Mouse (Mus musculus) liver, embryonic 12.5 days (tissue): Measurements from ENCODE around the gene Gsg1l. TPM values are rescaled to one million over a fixed set of nuclear protein-coding genes. Genes with fewer than 3 reads are reported as not detected.

Experiments used
- ATAC-seq: fragments of 200-750 bp; cut with Nextera tagmentation; 2 replicates; pipeline ENCODE4 v1.8.0; 2017; ENCODE audit warnings: moderate number of reproducible peaks, mild to moderate bottlenecking, moderate library complexity
- H3K27ac ChIP-seq: fragments of 300-500 bp; sonication (generic); 2 replicates; pipeline ENCODE4 v1.5.1; 2016; ENCODE audit warnings: mild to moderate bottlenecking
- H3K27me3 ChIP-seq: fragments of 300-500 bp; sonication (generic); replicated peaks from 2 replicates; pipeline ENCODE4 v1.6.1; 2016; ENCODE audit warnings: mild to moderate bottlenecking, moderate library complexity
- H3K36me3 ChIP-seq: fragments of 300-500 bp; sonication (generic); 2 replicates; pipeline ENCODE4 v1.6.1; 2016; ENCODE audit warnings: mild to moderate bottlenecking, moderate library complexity
- H3K4me1 ChIP-seq: fragments of 300-500 bp; sonication (generic); 2 replicates; pipeline ENCODE4 v1.6.1; 2016
- H3K4me2 ChIP-seq: fragments of 300-500 bp; sonication (generic); 2 replicates; pipeline ENCODE4 v1.6.1; 2016; ENCODE audit warnings: mild to moderate bottlenecking, moderate library complexity
- H3K4me3 ChIP-seq: fragments of 300-500 bp; sonication (generic); 2 replicates; pipeline ENCODE4 v1.5.1; 2016; ENCODE audit warnings: mild to moderate bottlenecking, moderate library complexity
- H3K9ac ChIP-seq: fragments of 300-500 bp; sonication (generic); 2 replicates; pipeline ENCODE4 v1.6.1; 2016; ENCODE audit warnings: mild to moderate bottlenecking, moderate library complexity
- H3K9me3 ChIP-seq: fragments of 300-500 bp; sonication (generic); replicated peaks from 2 replicates; pipeline ENCODE4 v1.6.1; 2016; ENCODE audit warnings: mild to moderate bottlenecking, moderate library complexity
- WGBS: fragments of 180-500 bp; shearing (Covaris S2); methylation state at CpG from one replicate; pipeline ENCODE4 v1.1.7; 2016; ENCODE audit not compliant: insufficient replicate concordance; 5-methylcytosine and 5-hydroxymethylcytosine counted together
- polyA plus RNA-seq: library from polyadenylated mRNA; unstranded; fragments of >200 nt; fragmentation: Nextera tagmentation; extraction: Ambion mirVana; gene quantifications from 2 replicates; pipeline ENCODE4 v1.2.1, GENCODE M21; 2016

Gene Gsg1l
- polyA plus RNA-seq, 1 experiment from 2014 or later: not detected

- no peaks in the 10 kb centered on the region for H3K9me3 ChIP-seq
- H3K9ac ChIP-seq: no peak overlapping the region
- H3K36me3 ChIP-seq: peaks cover 35% of the 10 kb centered on the region
- ATAC-seq: no peak
- no peak overlapping the region for H3K4me2 ChIP-seq
- no peak overlapping the region for H3K4me3 ChIP-seq
- H3K27me3 ChIP-seq: no peaks in the 10 kb centered on the region
- no peaks in the 10 kb centered on the region for H3K4me1 ChIP-seq
- no peak overlapping the region for H3K27ac ChIP-seq
- WGBS: 62% methylated on average over 5 of the region's 5 CpGs
Measured at GRCm38 (mm10) chr7:126096596-126096995, 14.4 kb upstream of the Gsg1l start.

GRCm38 (mm10) chr7:126094738-126095137 lies 12.5 kb upstream of the Gsg1l start:
- no peaks in the 10 kb centered on the region for H3K9me3 ChIP-seq
- no peaks in the 10 kb centered on the region for H3K4me1 ChIP-seq
- H3K27ac ChIP-seq: no peak overlapping the region
- no peak overlapping the region for H3K4me2 ChIP-seq
- H3K9ac ChIP-seq: no peak overlapping the region
- ATAC-seq: no peak
- H3K36me3 ChIP-seq: peaks cover 17% of the 10 kb centered on the region
- H3K27me3 ChIP-seq: no peaks in the 10 kb centered on the region
- no peak overlapping the region for H3K4me3 ChIP-seq
- WGBS: 70% methylated on average over 5 of the region's 5 CpGs

- Histone ChIP-seq H3K36me3 (peaks cover 3% of the 10 kb centered on the region), H3K4me2 (no peak overlapping the region), H3K4me1 (no peaks in the 10 kb centered on the region), H3K9ac (no peak overlapping the region), H3K4me3 (no peak overlapping the region), H3K9me3 (no peaks in the 10 kb centered on the region), H3K27ac (no peak overlapping the region), H3K27me3 (no peaks in the 10 kb centered on the region)
- whole genome bisulfite sequencing: 35% methylated on average over 3 of the region's 3 CpGs
- no peak for ATAC-seq
Measured at GRCm38 (mm10) chr7:126093162-126093561, 11.0 kb upstream of the Gsg1l start.

DNA sequence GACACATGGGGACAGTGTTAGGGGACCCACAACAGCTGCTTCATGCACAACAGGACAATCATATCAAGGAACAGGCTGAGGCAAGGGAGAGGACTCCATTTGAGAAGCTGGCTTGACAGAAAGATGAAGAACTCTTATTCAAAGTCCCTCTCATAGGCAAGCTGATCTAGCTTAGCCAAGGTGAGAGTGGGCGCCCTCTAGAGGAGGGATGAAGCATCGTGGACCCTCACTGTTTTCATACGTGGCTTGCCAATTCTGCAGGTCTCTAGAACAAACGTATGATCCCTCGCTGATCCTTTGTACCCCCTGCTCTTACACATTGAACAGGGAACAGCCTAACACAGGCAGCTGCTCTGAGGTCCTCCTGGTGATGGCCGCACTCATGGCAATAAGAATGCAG lies 7.6 kb upstream of the Gsg1l start:
- Histone ChIP-seq H3K4me2 (no peak overlapping the region), H3K27ac (no peak overlapping the region), H3K36me3 (no peaks in the 10 kb centered on the region), H3K27me3 (peaks cover 32% of the 10 kb centered on the region), H3K9ac (no peak overlapping the region), H3K4me1 (no peaks in the 10 kb centered on the region), H3K9me3 (no peaks in the 10 kb centered on the region), H3K4me3 (no peak overlapping the region)
- ATAC-seq: no peak
- WGBS: 19% methylated on average over 6 of the region's 6 CpGs

DNA sequence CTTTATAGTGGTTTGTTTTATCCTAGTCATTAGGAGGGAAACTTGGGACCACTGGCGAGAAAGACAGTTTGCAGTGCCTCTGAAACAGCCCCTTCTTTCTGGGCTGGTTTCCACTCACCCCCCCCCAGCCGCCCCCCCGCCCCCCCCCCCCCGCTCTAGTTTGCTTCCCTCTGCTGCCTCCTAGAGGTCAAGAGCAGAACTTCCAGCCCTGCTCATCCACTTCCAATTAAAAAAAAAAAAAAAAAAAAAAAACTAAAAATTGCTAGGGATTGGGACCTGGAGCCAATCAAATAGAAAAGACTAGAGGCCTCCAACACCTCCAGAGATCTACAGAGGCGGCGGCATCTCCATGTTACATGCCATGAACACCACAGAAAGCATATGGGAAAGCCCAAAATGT lies 5.9 kb upstream of the Gsg1l start:
- H3K36me3 ChIP-seq: no peaks in the 10 kb centered on the region
- ATAC-seq: no peak
- H3K9me3 ChIP-seq: no peaks in the 10 kb centered on the region
- H3K27ac ChIP-seq: no peak overlapping the region
- no peak overlapping the region for H3K4me3 ChIP-seq
- H3K9ac ChIP-seq: no peak overlapping the region
- no peaks in the 10 kb centered on the region; the same call in 1 of the 2 replicates for H3K4me1 ChIP-seq
- H3K4me2 ChIP-seq: no peak overlapping the region
- H3K27me3 ChIP-seq: peaks cover 48% of the 10 kb centered on the region
- WGBS: 12% methylated on average over 3 of the region's 6 CpGs

DNA sequence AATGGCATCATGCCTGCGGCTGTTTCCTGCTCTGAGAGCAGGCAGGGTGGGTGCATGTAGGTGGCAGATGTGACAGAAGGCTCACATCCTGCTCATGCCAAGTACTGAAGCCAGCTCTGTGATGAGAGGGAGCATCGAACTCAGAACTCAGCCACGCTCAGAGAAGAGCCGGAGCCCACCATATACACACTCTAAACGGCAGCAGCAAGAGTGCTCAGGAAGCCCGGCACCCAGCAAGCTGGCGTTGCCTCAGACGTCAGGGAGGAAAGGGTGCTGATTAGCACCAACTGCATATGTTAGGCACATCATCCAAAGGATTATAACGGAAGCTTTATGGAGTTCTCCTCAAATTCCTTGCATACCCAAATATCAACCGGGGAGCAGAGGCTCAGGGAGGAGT lies 5.4 kb upstream of the Gsg1l start:
- Histone ChIP-seq H3K27me3 (peaks cover 53% of the 10 kb centered on the region), H3K9ac (no peak overlapping the region), H3K4me1 (no peaks in the 10 kb centered on the region; the same call in 1 of the 2 replicates), H3K9me3 (no peaks in the 10 kb centered on the region), H3K4me2 (no peak overlapping the region), H3K36me3 (no peaks in the 10 kb centered on the region), H3K4me3 (no peak overlapping the region), H3K27ac (no peak overlapping the region)
- WGBS: 67% methylated on average over 10 of the region's 10 CpGs
- ATAC-seq: no peak

- Histone ChIP-seq H3K9me3 (no peaks in the 10 kb centered on the region), H3K27ac (no peak overlapping the region), H3K9ac (no peak overlapping the region), H3K27me3 (peaks cover 66% of the 10 kb centered on the region), H3K4me2 (no peak overlapping the region), H3K4me3 (no peak overlapping the region), H3K36me3 (no peaks in the 10 kb centered on the region), H3K4me1 (no peaks in the 10 kb centered on the region; the same call in 1 of the 2 replicates)
- WGBS: 44% methylated on average over 6 of the region's 6 CpGs
- no peak for ATAC-seq
Measured at GRCm38 (mm10) chr7:126086321-126086741, 4.1 kb upstream of the Gsg1l start.

- Histone ChIP-seq H3K36me3 (no peaks in the 10 kb centered on the region), H3K4me1 (no peaks in the 10 kb centered on the region; the same call in 1 of the 2 replicates), H3K4me3 (no peak overlapping the region), H3K9me3 (no peaks in the 10 kb centered on the region), H3K4me2 (no peak overlapping the region), H3K27ac (no peak overlapping the region), H3K9ac (no peak overlapping the region), H3K27me3 (peaks cover 78% of the 10 kb centered on the region)
- ATAC-seq: no peak
- 76% methylated on average over 9 of the region's 9 CpGs for WGBS
Measured at GRCm38 (mm10) chr7:126085154-126085553, 2.9 kb upstream of the Gsg1l start.

DNA sequence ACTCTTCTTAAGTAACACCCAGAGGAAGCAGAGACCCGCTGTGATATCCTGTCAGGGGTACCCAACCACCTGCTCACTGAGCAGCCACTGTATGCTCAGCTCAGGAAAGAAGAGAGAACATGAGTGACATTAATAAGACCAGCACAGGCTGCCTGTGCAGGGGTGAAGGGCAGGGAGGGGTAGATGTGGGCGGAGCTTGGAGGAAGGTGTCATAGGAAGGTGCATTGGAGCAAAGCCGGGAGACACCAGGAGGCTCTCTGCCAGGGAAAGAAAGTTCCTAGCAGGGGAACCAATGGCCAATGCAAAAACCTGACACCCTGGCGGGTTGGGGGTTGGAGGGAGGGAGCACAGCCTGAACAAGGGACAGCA lies 1.8 kb upstream of the Gsg1l start:
- no peak overlapping the region for H3K4me3 ChIP-seq
- H3K9me3 ChIP-seq: no peaks in the 10 kb centered on the region
- H3K9ac ChIP-seq: no peak overlapping the region
- 19% methylated on average over 4 of the region's 4 CpGs for WGBS
- no peak overlapping the region for H3K4me2 ChIP-seq
- H3K27me3 ChIP-seq: peaks cover 90% of the 10 kb centered on the region
- H3K27ac ChIP-seq: no peak overlapping the region
- ATAC-seq: no peak
- no peaks in the 10 kb centered on the region for H3K36me3 ChIP-seq
- no peaks in the 10 kb centered on the region; the same call in 1 of the 2 replicates for H3K4me1 ChIP-seq

DNA sequence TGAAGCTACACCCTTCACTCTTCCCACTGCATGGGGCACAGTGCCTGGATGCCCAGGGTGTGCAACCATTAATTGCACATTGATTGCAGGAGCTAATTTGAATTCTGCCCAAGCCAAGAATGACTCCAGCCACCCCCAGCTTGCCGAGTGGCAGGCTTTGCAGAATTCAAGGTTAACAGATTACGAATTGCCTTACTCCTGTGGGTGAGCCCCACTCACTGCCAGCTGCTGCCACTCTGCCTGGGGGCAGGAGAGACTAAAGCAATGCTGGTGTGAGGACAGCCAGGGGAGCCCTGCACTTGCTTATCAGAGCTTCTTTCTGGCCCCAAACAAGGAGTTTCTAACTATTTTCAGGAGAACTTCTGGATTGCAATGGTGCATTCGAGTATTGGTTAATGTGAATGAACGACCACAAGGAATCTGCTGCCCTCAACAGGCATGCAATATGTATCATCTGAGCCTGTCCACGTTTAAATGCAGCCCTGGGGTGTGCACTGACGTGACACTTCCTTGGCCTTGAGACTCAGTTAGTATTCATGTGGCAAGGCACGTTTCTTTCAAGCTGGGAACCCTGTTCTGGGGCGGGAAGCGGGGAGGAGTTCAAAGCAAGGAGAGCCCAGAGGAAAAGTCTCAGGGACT lies 1.2 kb upstream of the Gsg1l start:
- 17% methylated on average over 9 of the region's 9 CpGs for WGBS
- Histone ChIP-seq H3K27ac (no peak overlapping the region), H3K27me3 (peaks cover 95% of the 10 kb centered on the region)

GRCm38 (mm10) chr7:126081727-126082285 lies 405 bp downstream of the Gsg1l start:
- H3K4me2 ChIP-seq: peak overlapping the region; percentile 64
- no peak overlapping the region for H3K9ac ChIP-seq
- 2% methylated on average over 80 of the region's 80 CpGs for WGBS
- H3K9me3 ChIP-seq: no peaks in the 10 kb centered on the region
- H3K27ac ChIP-seq: no peak overlapping the region
- peak overlapping the region; percentile 42 for H3K4me3 ChIP-seq
- H3K27me3 ChIP-seq: peaks cover 98% of the 10 kb centered on the region
- no peaks in the 10 kb centered on the region for H3K36me3 ChIP-seq
- ATAC-seq: no peak
- H3K4me1 ChIP-seq: no peaks in the 10 kb centered on the region; the same call in 1 of the 2 replicates

More for the DNA sequence above, 1.2 kb upstream of the Gsg1l start:
- Histone ChIP-seq H3K4me1 (no peaks in the 10 kb centered on the region; the same call in 1 of the 2 replicates), H3K4me3 (no peak overlapping the region), H3K36me3 (no peaks in the 10 kb centered on the region), H3K9me3 (no peaks in the 10 kb centered on the region), H3K4me2 (no peak overlapping the region), H3K9ac (no peak overlapping the region)
- ATAC-seq: no peak

GRCm38 (mm10) chr7:126080949-126081654 lies 1.1 kb downstream of the Gsg1l start:
- no peaks in the 10 kb centered on the region for H3K36me3 ChIP-seq
- peak overlapping the region; percentile 64 for H3K4me2 ChIP-seq
- H3K9me3 ChIP-seq: no peaks in the 10 kb centered on the region
- H3K9ac ChIP-seq: no peak overlapping the region
- H3K4me3 ChIP-seq: peak overlapping the region; percentile 42
- H3K4me1 ChIP-seq: no peaks in the 10 kb centered on the region; the same call in 1 of the 2 replicates
- ATAC-seq: no peak
- peaks cover 94% of the 10 kb centered on the region for H3K27me3 ChIP-seq
- no peak overlapping the region for H3K27ac ChIP-seq
- WGBS: 17% methylated on average over 16 of the region's 16 CpGs
